Mouse (Mus musculus): ENCODE data around the gene 1700028P14Rik. TPM values are rescaled to one million over a fixed set of nuclear protein-coding genes. Genes with fewer than 3 reads are reported as not detected.

Gene 1700028P14Rik
- total and polyA plus RNA-seq, 3 experiments = not detected

GRCm38 (mm10) chr19:23645347-23645746 is 7.3 kb downstream of the 1700028P14Rik start:
- no peak overlapping the region for H3K4me3 ChIP-seq (ENCODE audit: control insufficient read depth in 1 of 2, insufficient read depth in 1 of 2, low read depth in 2 of 2, low read length in 2 of 2)
- no peak overlapping the region for H3K9ac ChIP-seq (ENCODE audit: control insufficient read depth, low read depth, low read length, poor library complexity, severe bottlenecking)
- no peaks in the 10 kb centered on the region for H3K36me3 ChIP-seq (ENCODE audit: control insufficient read depth in 1 of 2, insufficient read depth in 2 of 2, low read length in 2 of 2)
- H3K9me3 ChIP-seq (replicated peaks; ENCODE audit: insufficient read depth, low read length) = no peaks in the 10 kb centered on the region
- no peak for DNase-seq (ENCODE audit: low read depth, low spot score)
- no peaks in the 10 kb centered on the region for H3K27me3 ChIP-seq (ENCODE audit: control insufficient read depth in 1 of 2, insufficient read depth in 2 of 2, low read length in 2 of 2)
- H3K79me2 ChIP-seq (ENCODE audit: control insufficient read depth, insufficient read depth, low read length, poor library complexity) = no peaks in the 10 kb centered on the region
- H3K4me1 ChIP-seq (ENCODE audit: control insufficient read depth in 1 of 2, insufficient read depth in 2 of 2, low read length in 2 of 2) = no peaks in the 10 kb centered on the region
- TF ChIP-seq RCOR1 (IDR thresholded peaks at IDR 0.05; ENCODE audit: low read depth, low read length) (no peak), ZC3H11A (IDR thresholded peaks at IDR 0.05; ENCODE audit: low read depth, low read length) (no peak), MYB (IDR thresholded peaks at IDR 0.05; ENCODE audit: low read depth, low read length) (no peak), ELF1 (IDR thresholded peaks at IDR 0.05; ENCODE audit: low read depth, low read length) (no peak), TCF12 (IDR thresholded peaks at IDR 0.05; ENCODE audit: low read depth, low read length) (no peak), MAFK (IDR thresholded peaks at IDR 0.05; ENCODE audit: borderline replicate concordance, low read depth, low read length) (no peak), USF2 (IDR thresholded peaks at IDR 0.05; ENCODE audit: borderline replicate concordance in 1 of 2, insufficient read depth in 1 of 2, low read depth in 1 of 2, low read length in 2 of 2) (no peak), TAL1 (IDR thresholded peaks at IDR 0.05; ENCODE audit: low read length) (no peak), ETS1 (IDR thresholded peaks at IDR 0.05; ENCODE audit: low read depth, low read length) (no peak), ZKSCAN1 (IDR thresholded peaks at IDR 0.05; ENCODE audit: low read depth, low read length) (no peak), CTCF (IDR thresholded peaks at IDR 0.05 in 2 of 3, conservative IDR thresholded peaks at IDR 0.05 in 1 of 3; ENCODE audit: control insufficient read depth in 1 of 3, insufficient read depth in 1 of 3, low read depth in 2 of 3, low read length in 3 of 3, poor library complexity in 1 of 3, severe bottlenecking in 1 of 3) (no peak), NRF1 (IDR thresholded peaks at IDR 0.05; ENCODE audit: insufficient read depth, low read depth, low read length, poor library complexity, severe bottlenecking) (no peak), SMC3 (IDR thresholded peaks at IDR 0.05; ENCODE audit: low read depth, low read length) (no peak), POLR2AphosphoS2 (IDR thresholded peaks at IDR 0.05; ENCODE audit: low read length) (no peak), GABPA (IDR thresholded peaks at IDR 0.05; ENCODE audit: low read depth, low read length) (no peak), USF1 (IDR thresholded peaks at IDR 0.05; ENCODE audit: low read depth, low read length) (no peak)
- H3K27ac ChIP-seq (ENCODE audit: control insufficient read depth, low read depth, low read length) = no peak overlapping the region

DNA sequence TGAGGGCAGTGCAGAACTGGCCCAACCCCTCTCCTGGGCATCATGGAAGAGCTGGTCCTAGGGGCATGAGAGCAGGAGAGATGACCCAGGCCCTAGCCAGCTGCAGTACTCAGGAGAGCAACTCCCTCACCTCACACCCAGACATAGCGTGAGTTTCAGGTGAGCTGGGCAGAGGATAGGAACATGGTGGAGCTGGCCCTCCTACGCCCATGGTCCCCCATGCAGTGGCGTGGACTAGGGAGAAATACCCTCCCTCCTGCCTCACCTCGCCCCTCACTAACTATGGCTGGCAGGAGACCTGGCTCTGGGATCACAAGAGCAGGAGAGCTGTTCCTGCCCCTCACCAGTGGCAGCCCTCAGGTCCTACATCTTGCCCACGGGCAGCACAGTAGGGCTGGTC is 8.8 kb downstream of the 1700028P14Rik start:
- H3K27ac ChIP-seq (ENCODE audit: control insufficient read depth, low read depth, low read length) = no peak overlapping the region
- H3K4me1 ChIP-seq (ENCODE audit: control insufficient read depth in 1 of 2, insufficient read depth in 2 of 2, low read length in 2 of 2) = no peaks in the 10 kb centered on the region
- H3K79me2 ChIP-seq (ENCODE audit: control insufficient read depth, insufficient read depth, low read length, poor library complexity) = no peaks in the 10 kb centered on the region
- no peaks in the 10 kb centered on the region for H3K36me3 ChIP-seq (ENCODE audit: control insufficient read depth in 1 of 2, insufficient read depth in 2 of 2, low read length in 2 of 2)
- no peaks in the 10 kb centered on the region for H3K27me3 ChIP-seq (ENCODE audit: control insufficient read depth in 1 of 2, insufficient read depth in 2 of 2, low read length in 2 of 2)
- no peak overlapping the region for H3K9ac ChIP-seq (ENCODE audit: control insufficient read depth, low read depth, low read length, poor library complexity, severe bottlenecking)
- H3K4me3 ChIP-seq (ENCODE audit: control insufficient read depth in 1 of 2, insufficient read depth in 1 of 2, low read depth in 2 of 2, low read length in 2 of 2) = no peak overlapping the region
- no peak for DNase-seq (ENCODE audit: low read depth, low spot score)
- TF ChIP-seq RCOR1 (IDR thresholded peaks at IDR 0.05; ENCODE audit: low read depth, low read length) (no peak), MAX (IDR thresholded peaks at IDR 0.05; ENCODE audit: low read length) (no peak), JUND (IDR thresholded peaks at IDR 0.05; ENCODE audit: low read depth, low read length) (no peak), TBP (IDR thresholded peaks at IDR 0.05; ENCODE audit: low read depth, low read length) (no peak), ELF1 (IDR thresholded peaks at IDR 0.05; ENCODE audit: low read depth, low read length) (no peak), CHD1 (IDR thresholded peaks at IDR 0.05; ENCODE audit: low read depth, low read length) (no peak), MXI1 (IDR thresholded peaks at IDR 0.05; ENCODE audit: low read depth, low read length) (no peak), MYC (IDR thresholded peaks at IDR 0.05; ENCODE audit: low read depth, low read length) (no peak), HCFC1 (IDR thresholded peaks at IDR 0.05; ENCODE audit: low read depth, low read length) (no peak), MEF2A (IDR thresholded peaks at IDR 0.05; ENCODE audit: extremely low read depth, insufficient replicate concordance, low read depth, low read length, poor library complexity, severe bottlenecking) (no peak), ZMIZ1 (IDR thresholded peaks at IDR 0.05; ENCODE audit: low read depth, low read length) (no peak), RAD21 (IDR thresholded peaks at IDR 0.05; ENCODE audit: low read depth, low read length) (no peak), GATA1 (IDR thresholded peaks at IDR 0.05; ENCODE audit: low read depth, low read length) (no peak), GABPA (IDR thresholded peaks at IDR 0.05; ENCODE audit: low read depth, low read length) (no peak), POLR2AphosphoS2 (IDR thresholded peaks at IDR 0.05; ENCODE audit: low read length) (no peak)
- H3K9me3 ChIP-seq (replicated peaks; ENCODE audit: insufficient read depth, low read length) = no peaks in the 10 kb centered on the region

Data from MEL (cell line).